Mouse (Mus musculus): ENCODE data around the gene Tnfrsf14. TPM values are rescaled to one million over a fixed set of nuclear protein-coding genes. Genes with fewer than 3 reads are reported as not detected.

Gene Tnfrsf14
- total and polyA plus RNA-seq, 3 experiments: 6.1 to 18.8 (median 7.0) TPM

- H3K9ac ChIP-seq (ENCODE audit: low read depth, low read length): peak overlapping the region; percentile 92
- DNase-seq: no peak
- peak overlapping the region; percentile 97 for H3K27ac ChIP-seq
- peak overlapping the region; percentile 84 for H3K4me3 ChIP-seq
- peaks cover 17% of the 10 kb centered on the region for H3K4me1 ChIP-seq (ENCODE audit: control insufficient read depth, insufficient read depth, low read length)
- peaks cover 6% of the 10 kb centered on the region for H3K27me3 ChIP-seq (ENCODE audit: control insufficient read depth, insufficient read depth, low read length)
- intact Hi-C loops (cut with DNase I): loop anchor here (1.0 to 2.0 kb wide), 2 partner anchors 20 to 102 kb away; no protein-coding TSS in a partner anchor
- H3K79me2 ChIP-seq (replicated peaks; ENCODE audit: control insufficient read depth, insufficient read depth, low read length): no peaks in the 10 kb centered on the region; the same call in 1 of the 2 replicates
- H3K36me3 ChIP-seq (ENCODE audit: control insufficient read depth, insufficient read depth, low read length): no peaks in the 10 kb centered on the region
- WGBS: under 1% methylated on average over 36 of the region's 36 CpGs
- TF ChIP-seq CTCF (IDR thresholded peaks at IDR 0.05): no peak
- no peak for TF ChIP-seq POLR2A (IDR thresholded peaks at IDR 0.05; ENCODE audit: insufficient read depth, low read depth, low read length)
- TF ChIP-seq EP300 (IDR thresholded peaks at IDR 0.05; ENCODE audit: insufficient read depth, low read depth, low read length): no peak
These were observed 36.3 kb upstream of the Tnfrsf14 start for GRCm38 (mm10) chr4:154964581-154965235.

GRCm38 (mm10) chr4:154963901-154964580, 35.7 kb upstream of the Tnfrsf14 start, which contains the start of gene Pank4:
Gene Pank4 (plus strand): TSS chr4:154964123.
- Histone ChIP-seq H3K27me3 (ENCODE audit: control insufficient read depth, insufficient read depth, low read length) (peaks cover 6% of the 10 kb centered on the region), H3K36me3 (ENCODE audit: control insufficient read depth, insufficient read depth, low read length) (no peaks in the 10 kb centered on the region), H3K27ac (peak within 1 kb of the TSS; percentile 97), H3K79me2 (replicated peaks; ENCODE audit: control insufficient read depth, insufficient read depth, low read length) (no peaks in the 10 kb centered on the region; the same call in 1 of the 2 replicates), H3K4me1 (ENCODE audit: control insufficient read depth, insufficient read depth, low read length) (peaks cover 17% of the 10 kb centered on the region), H3K9ac (ENCODE audit: low read depth, low read length) (peak within 1 kb of the TSS; percentile 92), H3K4me3 (peak within 1 kb of the TSS; percentile 84)
- TF ChIP-seq EP300 (IDR thresholded peaks at IDR 0.05; ENCODE audit: insufficient read depth, low read depth, low read length) (peak; percentile 63; the same call in 1 of the 2 replicates), CTCF (IDR thresholded peaks at IDR 0.05) (no peak), POLR2A (IDR thresholded peaks at IDR 0.05; ENCODE audit: insufficient read depth, low read depth, low read length) (peak; percentile 95)
- intact Hi-C loops (cut with DNase I): loop anchor here (1.0 to 2.0 kb wide), 2 partner anchors 19 to 102 kb away; no protein-coding TSS in a partner anchor
- WGBS: under 1% methylated on average over 62 of the region's 66 CpGs
- peak; percentile 90 to 93 for DNase-seq

- no peaks in the 10 kb centered on the region for H3K36me3 ChIP-seq (ENCODE audit: control insufficient read depth, insufficient read depth, low read length)
- peaks cover 17% of the 10 kb centered on the region for H3K4me1 ChIP-seq (ENCODE audit: control insufficient read depth, insufficient read depth, low read length)
- 62% methylated on average over 11 of the region's 11 CpGs for WGBS
- no peaks in the 10 kb centered on the region; the same call in 1 of the 2 replicates for H3K79me2 ChIP-seq (replicated peaks; ENCODE audit: control insufficient read depth, insufficient read depth, low read length)
- peak overlapping the region; percentile 84 for H3K4me3 ChIP-seq
- DNase-seq: no peak
- H3K9ac ChIP-seq (ENCODE audit: low read depth, low read length): 0 out of 2 replicates have a peak overlapping the region, but pooled peaks have one; percentile 26
- H3K27ac ChIP-seq: peak overlapping the region; percentile 97
- TF ChIP-seq POLR2A (IDR thresholded peaks at IDR 0.05; ENCODE audit: insufficient read depth, low read depth, low read length) (no peak), EP300 (IDR thresholded peaks at IDR 0.05; ENCODE audit: insufficient read depth, low read depth, low read length) (no peak), CTCF (IDR thresholded peaks at IDR 0.05) (no peak)
- intact Hi-C loops (cut with DNase I): no loop called here
- peaks cover 9% of the 10 kb centered on the region for H3K27me3 ChIP-seq (ENCODE audit: control insufficient read depth, insufficient read depth, low read length)
These were observed 35.0 kb upstream of the Tnfrsf14 start for GRCm38 (mm10) chr4:154963190-154963836.

GRCm38 (mm10) chr4:154962683-154963082, 34.3 kb upstream of the Tnfrsf14 start:
- H3K36me3 ChIP-seq (ENCODE audit: control insufficient read depth, insufficient read depth, low read length): no peaks in the 10 kb centered on the region
- intact Hi-C loops (cut with DNase I): no loop called here
- no peak overlapping the region for H3K4me3 ChIP-seq
- no peaks in the 10 kb centered on the region; the same call in 1 of the 2 replicates for H3K79me2 ChIP-seq (replicated peaks; ENCODE audit: control insufficient read depth, insufficient read depth, low read length)
- peaks cover 9% of the 10 kb centered on the region for H3K27me3 ChIP-seq (ENCODE audit: control insufficient read depth, insufficient read depth, low read length)
- no peak for DNase-seq
- no peak overlapping the region for H3K27ac ChIP-seq
- peaks cover 15% of the 10 kb centered on the region for H3K4me1 ChIP-seq (ENCODE audit: control insufficient read depth, insufficient read depth, low read length)
- TF ChIP-seq CTCF (IDR thresholded peaks at IDR 0.05) (no peak), POLR2A (IDR thresholded peaks at IDR 0.05; ENCODE audit: insufficient read depth, low read depth, low read length) (no peak), EP300 (IDR thresholded peaks at IDR 0.05; ENCODE audit: insufficient read depth, low read depth, low read length) (no peak)
- 98% methylated on average over 7 of the region's 7 CpGs for WGBS
- no peak overlapping the region for H3K9ac ChIP-seq (ENCODE audit: low read depth, low read length)

- H3K4me1 ChIP-seq (ENCODE audit: control insufficient read depth, insufficient read depth, low read length): peaks cover 13% of the 10 kb centered on the region
- DNase-seq: peak; percentile 46 to 61
- 42% methylated on average over 13 of the region's 13 CpGs for WGBS
- intact Hi-C loops (cut with DNase I): no loop called here
- no peak overlapping the region for H3K27ac ChIP-seq
- no peak overlapping the region for H3K9ac ChIP-seq (ENCODE audit: low read depth, low read length)
- H3K27me3 ChIP-seq (ENCODE audit: control insufficient read depth, insufficient read depth, low read length): peaks cover 10% of the 10 kb centered on the region
- no peaks in the 10 kb centered on the region for H3K36me3 ChIP-seq (ENCODE audit: control insufficient read depth, insufficient read depth, low read length)
- H3K79me2 ChIP-seq (replicated peaks; ENCODE audit: control insufficient read depth, insufficient read depth, low read length): no peaks in the 10 kb centered on the region
- peak overlapping the region; percentile 65 for H3K4me3 ChIP-seq
- TF ChIP-seq EP300 (IDR thresholded peaks at IDR 0.05; ENCODE audit: insufficient read depth, low read depth, low read length): no peak
These were observed 33.5 kb upstream of the Tnfrsf14 start for GRCm38 (mm10) chr4:154961911-154962310.
